Mouse (Mus musculus) liver, adult 2 months (tissue): ENCODE data around the gene Ptprm.

Experiments
- CTCF ChIP-seq: fragments of 200-500 bp; IDR thresholded peaks from 2 replicates; pipeline ENCODE4 v1.5.1; 2011; ENCODE audit warnings: low read depth, low read length, control low read depth
- POLR2A ChIP-seq: fragments of 200-500 bp; IDR thresholded peaks from 2 replicates; pipeline ENCODE4 v1.6.1; 2011; ENCODE audit warnings: low read length, control low read depth; ENCODE audit not compliant: insufficient read depth; ENCODE audit errors: extremely low read depth

DNA sequence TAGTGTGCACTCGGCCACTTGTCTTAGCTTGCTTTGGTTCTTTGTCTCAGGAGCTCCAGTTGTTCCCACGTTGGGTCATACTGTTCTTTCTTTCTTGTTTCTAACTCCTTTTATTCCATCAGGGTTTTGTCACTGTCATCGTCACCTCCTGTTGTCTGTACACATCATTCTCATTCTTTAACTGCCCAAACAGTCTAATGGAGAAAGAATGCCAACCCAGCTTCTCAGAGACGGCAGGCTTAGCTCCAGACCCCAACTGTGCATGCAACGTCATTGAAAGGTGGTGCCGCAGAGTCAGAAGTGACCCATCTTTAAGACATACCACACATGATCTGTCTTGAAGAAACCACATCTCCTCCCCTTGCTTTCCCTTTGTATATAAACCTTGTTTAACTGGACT lies 31.0 kb upstream of the Ptprm start:
- TF ChIP-seq CTCF = no peak
- no peak for TF ChIP-seq POLR2A
